Mouse (Mus musculus) kidney, adult 11 months (tissue): ENCODE measurements around the gene Ydjc.
"Not testable (repeated sequence)": the region's sequence is repeated elsewhere in the genome, so short reads cannot be mapped to it uniquely, and the experiment has no call there.

Experiments
- DNase-seq: peaks from one replicate; pipeline ENCODE4 v3.0.0; 2022

The Ydjc gene

DNA sequence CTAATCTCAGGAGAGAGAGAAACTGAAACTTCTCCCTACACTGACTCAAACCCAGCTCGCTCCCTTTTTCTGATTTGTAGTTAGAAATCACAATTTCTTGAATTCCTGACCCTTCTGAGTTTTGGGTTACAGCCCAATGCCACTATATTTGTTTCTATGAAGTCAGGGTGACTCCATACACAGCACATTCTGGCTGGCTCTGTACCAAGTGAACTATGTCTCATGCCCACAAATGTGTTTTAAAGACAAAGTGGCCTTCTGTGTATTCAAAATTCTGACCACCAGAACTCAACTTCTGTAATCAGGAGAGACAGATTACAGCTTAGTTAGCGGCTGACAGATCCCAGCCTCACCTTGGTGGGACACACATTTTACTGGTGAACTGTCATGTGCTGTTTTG is 9.9 kb downstream of the Ydjc start:
- no peak for DNase-seq

DNA sequence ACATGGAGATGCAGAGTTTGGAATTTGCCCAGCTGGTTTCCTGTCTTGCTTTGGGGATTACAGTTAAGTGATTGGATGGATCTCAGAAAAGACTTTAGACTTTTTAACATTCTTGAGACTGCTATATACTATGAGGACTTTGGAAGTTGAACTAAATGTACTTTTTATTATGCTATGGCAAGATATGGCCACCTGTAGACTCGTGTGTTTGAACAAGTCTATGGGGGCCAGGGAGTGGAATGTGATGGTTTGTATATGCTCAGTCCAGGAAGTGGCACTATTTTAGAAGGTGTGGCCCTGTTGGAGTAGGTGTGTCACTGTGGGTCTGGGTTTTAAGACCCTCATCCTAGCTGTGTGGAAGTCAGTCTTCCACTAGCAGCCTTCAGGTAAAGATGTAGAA is 21.1 kb downstream of the Ydjc start:
- not testable (repeated sequence) for DNase-seq

DNA sequence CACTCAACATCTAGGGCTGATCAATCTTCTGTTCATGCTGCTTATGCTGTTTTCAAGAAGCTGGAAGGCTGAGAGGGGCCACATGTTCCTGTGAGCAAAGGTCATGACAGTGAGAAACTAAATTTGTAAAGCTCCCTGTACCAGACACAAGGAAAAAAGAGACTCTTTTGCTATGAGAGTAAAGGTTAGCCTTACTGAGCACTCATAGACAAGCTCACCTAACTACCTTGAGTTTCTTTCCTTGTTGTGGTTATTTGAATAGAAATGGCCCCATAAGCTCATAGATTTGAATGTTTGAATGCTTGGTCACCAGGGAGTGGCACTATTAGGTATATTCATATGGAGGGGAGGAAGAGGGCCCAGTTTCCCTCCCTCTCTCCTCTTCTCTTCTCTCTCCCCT is 22.8 kb downstream of the Ydjc start:
- DNase-seq = no peak

DNA sequence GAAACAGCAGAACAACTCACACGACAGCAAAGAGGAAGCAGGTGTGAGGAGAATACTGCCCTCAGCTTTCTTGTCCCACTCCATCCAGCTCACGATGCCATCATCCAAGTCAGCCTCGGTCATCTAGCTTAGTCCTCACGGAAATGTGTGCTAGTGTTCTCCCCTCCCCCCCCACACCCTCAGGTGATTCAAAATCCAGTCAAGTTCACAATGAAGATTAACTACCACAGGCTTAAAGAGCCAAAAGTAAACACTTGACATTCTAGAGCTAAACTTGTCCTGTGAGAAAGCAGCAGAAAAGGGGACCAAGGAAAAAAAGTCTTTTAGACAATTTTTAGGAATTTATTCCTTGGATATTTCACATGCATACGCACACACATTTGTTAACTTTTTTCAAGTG is 23.6 kb downstream of the Ydjc start:
- no peak for DNase-seq

DNA sequence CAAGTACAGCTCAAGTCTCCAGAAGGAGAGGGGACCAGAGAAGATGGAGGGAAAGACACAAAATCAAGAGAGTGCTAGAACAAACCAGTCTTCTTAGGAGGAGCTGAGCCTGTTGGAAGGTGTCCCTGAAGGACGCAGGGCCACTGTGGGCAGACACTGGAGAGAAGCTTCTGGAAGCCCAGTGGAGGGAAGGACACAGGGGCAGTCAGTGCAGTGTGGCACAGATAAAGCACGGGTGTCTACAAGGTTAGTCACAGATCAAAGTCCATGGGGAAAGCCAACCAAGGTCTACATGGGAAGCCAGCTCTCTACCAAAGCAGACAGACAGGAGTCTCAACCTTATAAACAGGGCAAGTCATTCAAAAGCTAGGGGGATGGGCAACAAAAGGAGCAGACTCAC is 31.3 kb downstream of the Ydjc start:
- DNase-seq = no peak

DNA sequence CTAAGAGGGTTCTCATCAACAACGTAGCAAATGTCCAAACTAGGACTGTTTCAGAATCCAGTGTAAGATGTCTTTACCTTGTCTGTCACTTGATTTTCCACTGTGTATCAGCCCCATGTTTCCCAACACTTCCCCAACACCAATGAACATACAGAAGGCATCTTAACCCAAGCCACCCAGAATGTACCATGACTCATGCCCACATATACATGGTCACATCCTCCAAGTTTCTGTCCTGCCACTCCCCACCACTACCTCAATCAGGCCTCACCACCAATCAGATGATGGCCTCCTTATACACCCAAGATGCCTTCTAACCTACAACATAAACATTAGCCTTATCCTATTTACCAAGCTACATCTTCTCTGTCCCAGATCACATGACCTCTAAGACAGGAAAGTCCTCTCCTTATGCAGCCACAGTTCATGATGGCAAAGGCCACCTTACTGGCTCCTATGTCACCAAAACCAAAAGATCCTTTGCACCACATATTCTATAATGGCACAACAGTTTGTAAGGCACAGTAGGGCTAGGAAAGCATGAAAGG is 33.3 kb downstream of the Ydjc start:
- DNase-seq = no peak

DNA sequence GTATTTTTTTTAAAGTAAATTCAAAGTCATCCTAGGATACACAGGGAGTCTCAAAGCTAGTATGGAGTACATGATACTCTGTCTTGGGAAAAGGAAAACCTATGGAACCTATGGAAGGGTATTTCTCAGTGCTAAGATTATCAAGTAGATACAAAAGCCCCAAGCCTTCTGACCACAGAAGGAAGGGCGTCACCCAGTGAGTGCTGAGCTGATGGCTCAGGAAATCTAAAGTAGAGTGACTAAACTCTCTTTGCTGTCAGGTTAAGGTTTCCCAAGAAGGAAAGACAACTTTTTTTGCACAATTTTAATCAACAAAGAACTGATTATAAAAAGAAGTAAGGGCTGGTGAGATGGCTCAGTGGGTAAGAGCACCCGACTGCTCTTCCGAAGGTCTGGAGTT is 35.3 kb downstream of the Ydjc start:
- no peak for DNase-seq

DNA sequence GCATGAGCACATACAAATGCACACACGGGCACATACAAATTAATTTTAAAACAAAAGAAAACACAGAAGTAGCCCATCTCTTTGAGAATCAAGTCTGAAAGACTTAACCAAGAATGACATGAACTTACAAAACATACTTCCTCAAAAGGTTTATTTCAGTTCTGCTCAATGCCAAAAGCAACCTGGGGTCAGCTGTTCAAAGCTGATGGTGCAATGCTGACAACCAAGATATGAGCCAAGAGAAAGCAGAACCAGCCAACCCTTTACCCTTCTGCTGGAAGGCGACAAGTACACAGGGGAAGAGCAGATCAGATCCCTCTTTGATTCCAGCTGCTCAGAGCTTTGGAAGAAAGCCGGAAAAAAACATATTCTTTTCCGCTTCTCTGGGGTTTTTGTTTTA is 37.0 kb downstream of the Ydjc start:
- DNase-seq = no peak

DNA sequence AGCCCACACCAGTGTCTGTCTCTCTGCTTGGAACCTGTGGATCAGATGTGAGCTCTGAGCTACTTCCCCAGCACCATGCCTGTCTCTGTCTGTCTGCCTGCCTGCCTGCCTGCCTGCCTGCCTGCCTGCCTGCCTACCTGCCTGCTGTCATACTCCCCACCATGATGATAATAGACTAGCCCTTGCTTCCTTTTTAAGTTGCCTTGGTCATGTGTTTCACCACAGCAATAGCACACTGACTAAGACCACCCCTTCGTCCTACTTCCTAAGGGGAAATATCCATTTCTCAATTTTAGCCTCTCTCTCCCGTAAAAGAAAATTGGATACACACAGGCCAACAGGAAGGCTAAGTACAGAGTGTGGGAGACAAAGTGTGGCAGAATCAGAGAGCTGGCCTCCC is 37.7 kb downstream of the Ydjc start:
- DNase-seq = no peak

DNA sequence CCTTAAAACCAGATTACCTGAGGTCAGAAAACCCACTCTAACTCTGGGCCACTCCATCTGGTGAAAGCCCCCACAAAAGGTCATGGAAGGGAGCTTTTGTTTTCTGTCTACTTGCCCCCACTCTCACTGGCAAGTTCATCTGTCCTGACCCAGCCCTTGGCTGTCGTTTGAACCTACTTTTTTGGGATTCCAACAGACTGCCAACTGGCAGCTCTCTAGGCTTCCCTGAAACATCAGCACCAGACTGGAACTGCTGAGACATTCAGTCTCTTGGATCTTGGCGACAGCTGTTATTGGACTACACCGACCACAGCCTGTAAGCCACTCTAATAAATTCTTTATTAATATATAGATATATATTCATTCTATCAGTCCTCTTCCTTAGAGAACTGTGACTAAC is 38.6 kb downstream of the Ydjc start:
- DNase-seq = no peak

DNA sequence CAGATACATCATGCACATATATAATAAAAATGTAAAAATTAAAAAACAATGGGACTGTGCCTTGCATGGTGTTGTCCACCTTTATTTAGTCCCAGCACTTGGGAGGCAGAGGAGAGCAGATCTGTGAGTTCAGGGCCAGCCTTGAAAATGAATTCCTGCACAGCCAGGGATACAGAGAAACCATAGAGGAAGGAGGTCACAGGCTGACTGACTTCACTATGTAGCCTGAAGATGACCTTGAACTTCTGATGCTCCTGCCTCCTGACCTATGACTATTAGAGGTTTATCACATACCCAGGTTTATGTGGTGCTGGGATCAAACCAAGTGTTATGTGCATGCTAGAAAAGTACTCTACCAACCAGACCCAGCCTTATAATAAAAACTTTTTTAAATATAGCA is 41.1 kb downstream of the Ydjc start:
- no peak for DNase-seq

DNA sequence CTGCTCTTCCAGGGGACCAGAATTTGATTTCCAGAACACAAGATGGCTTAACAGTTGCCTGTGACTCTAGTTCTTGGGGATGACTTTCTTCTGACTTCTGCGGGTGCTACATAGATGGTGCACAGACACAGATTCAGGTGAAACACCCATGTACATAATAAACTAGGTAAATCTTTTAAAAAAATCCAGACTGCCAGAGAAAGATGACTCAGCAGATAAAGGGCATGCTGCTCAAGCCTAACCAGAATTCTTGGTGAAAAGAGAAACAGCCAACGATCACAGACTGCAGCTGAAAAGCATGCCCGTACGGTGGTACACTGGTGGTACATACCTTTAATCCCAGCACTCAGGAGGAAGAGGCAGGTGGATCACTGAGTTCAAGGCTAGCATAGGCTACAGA is 49.4 kb downstream of the Ydjc start:
- DNase-seq = no peak

DNA sequence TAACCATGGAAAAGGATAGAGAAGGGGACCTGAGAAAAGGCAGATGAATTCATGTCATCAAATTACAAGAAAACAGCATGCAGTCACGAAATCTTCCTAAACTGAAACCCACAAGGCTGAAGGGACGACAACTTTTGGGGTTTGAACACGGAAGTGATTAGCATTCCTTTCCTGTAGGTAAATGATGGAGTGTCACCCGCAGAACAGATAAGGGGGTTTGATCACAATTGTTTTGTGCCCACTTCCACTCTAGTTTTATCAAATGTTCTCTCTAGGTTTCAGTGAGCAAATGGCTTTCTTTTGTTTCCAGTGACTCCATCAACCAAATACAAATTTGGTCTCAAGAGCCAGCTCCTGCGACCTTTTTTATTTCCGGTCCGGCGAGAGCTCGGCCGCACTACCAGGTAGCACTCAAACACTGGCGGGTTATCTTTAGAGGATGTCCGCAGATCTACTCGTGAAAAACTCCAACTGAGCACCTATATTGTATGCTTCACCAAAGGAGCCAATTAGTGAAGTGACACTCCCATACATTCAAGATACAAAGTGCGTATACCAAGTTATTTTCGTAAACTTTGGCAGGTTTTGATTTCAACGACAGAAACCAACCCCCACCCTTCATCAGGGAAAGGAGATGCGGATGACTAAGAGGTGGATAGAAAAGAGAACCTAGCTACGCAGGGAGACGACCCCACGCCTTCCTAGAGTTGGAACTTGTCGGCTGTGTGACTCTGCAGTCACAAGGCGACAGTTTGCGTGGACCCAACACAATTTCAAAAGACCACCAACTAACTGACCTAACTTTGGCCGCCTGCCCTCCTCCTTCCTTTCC is 55.9 kb downstream of the Ydjc start:
- DNase-seq = no peak

DNA sequence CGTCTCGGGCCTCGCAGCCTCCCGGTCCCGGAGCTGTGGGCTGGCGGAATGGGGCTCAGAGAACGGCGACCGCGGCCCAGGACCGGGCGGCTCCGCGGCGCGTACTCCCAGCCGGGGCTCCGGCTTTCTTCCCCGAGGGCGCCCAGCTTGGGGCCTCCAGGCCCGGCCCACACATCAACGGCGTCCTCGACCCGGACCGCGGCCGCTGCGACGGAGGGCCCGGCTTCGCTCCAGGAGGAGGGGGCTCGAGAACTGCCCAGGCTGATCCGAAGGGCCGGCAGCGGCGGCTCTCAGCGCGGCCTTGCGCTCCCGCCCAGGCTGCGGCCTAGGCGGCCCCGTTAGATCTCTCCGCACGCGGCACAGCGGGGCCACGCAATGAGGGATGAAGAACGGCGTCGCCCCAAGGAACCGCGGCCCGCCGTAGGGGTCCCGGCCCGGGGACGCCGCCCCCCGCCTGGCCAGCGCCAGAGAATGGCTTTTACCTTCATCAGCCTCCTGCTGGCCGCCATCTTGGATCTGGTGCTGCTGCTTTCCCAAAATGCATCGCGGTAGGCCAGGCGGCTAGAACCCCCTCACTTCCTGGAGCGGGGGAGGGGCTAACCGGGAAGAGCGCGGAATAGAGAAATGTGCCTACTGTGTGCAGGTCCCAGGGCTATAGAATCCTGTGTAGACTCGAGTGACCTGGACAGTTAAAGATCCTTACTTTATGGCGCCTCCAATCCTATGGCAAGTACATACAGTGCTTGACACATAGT is 56.7 kb downstream of the Ydjc start:
- peak; percentile 76 for DNase-seq

DNA sequence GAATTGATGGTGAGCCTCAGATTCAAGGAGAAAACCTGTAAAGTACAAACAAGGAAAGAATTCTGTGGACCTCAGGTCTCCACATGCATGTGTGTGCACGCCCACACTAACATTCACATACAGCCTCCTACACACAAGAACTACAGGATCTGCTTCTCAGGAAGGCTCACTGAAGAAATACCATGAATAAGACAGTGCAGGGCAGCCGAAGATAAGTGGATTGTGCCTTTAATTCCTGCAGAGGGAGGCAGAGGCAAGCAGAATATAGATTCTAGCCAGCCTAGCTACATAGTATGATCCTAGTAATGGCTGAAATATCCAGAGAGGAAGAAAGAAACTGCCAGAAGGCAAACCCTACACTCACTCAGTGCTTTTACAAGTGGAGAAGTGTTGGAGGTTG is 57.6 kb downstream of the Ydjc start:
- DNase-seq = no peak

DNA sequence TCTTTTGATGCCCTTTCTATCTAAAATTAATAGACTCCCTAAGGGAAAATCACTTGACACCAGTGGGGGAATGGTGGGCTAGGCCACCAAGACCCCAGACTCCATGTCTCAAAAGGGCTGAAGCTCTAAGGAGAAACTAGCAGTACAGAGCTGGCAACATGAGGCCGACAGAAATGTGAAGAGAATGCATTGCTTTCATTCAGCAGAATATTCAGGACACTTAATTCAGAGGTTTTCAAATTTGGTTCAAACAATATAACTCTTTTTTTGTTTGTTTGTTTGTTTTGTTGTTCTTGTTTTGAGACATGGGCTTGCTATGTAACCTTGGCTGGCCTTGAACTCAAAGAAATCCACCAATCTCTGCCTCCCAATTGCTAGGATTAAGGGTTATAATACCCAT is 58.1 kb downstream of the Ydjc start, which contains the start of gene Ube2l3:
Ube2l3 (minus strand) TSS at position 101 of the 400 bp plus-strand sequence.
- no peak for DNase-seq

DNA sequence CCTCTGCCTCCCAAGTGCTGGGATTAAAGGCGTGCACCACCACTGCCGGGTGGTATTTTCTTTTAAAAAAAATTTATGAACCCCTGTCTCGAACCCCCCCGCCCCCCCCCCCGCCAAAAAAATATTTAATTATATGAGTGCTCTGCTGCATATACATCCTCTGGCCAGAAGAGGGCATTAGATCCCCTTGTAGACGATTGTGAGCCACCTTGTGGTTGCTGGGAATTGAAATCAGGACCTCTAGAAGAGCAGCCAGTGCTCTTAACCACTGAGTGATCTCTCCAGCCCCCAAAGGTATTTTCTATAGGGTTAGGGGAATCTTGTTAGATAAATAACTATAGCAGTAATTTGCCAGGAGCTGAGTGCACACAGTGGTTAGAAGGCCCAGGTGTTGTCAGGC is 60.6 kb downstream of the Ydjc start:
- no peak for DNase-seq

DNA sequence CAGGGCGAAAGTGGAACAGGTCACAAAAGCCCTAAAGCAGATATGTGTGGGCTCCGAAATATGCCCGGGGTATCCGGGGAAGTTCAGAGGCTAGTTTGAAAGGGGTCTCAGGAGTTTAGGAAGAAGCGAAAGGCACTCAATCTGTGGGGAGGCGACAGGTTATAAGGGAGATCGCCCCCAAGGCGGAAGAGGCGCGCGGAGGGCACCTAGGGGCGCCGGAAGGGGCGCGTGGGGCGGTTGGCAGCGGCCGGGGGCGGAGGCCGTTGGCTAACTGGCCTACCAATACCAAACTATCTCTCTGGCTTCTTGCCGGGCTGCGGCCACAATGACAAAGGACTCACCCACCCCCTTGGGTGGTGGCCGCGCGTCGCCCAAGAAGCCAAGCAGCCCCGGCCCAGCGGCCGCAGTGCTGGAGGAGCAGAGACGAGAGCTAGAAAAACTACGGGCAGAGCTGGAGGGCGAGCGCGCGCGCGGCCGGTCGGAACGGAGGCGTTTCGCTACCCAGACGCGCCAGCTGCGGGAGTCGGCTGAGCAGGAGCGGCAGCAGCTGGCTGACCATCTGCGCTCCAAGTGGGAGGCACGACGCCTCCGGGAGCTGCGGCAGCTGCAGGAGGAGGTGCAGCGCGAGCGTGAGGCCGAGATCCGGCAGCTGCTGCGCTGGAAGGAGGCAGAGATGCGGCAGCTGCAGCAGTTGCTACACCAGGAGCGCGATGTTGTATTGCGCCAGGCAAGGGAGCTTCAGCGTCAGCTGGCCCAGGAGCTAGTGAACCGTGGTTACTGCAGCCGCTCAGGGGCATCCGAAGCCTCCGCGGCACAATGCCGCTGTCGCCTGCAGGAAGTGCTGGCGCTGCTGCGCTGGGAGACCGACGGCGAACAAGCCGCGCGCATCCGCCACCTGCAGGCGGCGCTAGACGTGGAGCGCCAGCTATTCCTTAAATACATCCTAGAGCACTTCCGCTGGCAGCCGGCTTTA is 64.3 kb downstream of the Ydjc start, which contains the start of gene Rimbp3:
Rimbp3 (plus strand) TSS at position 215 of the 973 bp plus-strand sequence.
- peak; percentile 76 for DNase-seq

DNA sequence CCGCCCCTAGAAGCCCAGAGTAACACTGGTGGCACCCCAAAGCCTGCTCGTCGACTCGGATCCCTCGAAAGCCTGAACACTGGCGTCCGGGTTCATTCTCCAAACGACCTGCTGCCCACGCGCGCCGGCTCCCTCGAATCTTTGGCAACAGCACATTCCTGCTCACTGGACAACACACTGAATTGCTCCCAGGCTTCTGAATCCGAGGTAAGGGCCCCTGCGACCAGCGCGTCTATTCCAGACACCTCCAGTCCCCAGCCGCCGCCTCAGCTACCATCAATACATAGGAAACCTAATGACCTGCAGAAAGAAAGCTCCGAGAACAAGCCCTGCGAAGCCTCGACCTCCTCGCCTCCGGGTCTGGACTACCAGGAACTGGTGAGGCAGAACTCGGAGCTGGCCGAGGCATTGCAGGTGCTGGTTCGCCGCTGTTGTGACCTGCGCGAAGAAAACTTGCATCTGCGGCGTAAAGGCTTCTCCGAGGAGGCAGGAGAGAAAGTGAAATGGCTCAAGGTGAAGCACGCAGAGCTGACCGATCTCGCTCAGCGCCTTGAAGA is 65.1 kb downstream of the Ydjc start:
- DNase-seq = no peak
